Mouse (Mus musculus): Measurements from ENCODE around the gene Olfr631.
"Not testable (repeated sequence)": the region's sequence is repeated elsewhere in the genome, so short reads cannot be mapped to it uniquely, and the experiment has no call there.

Gene Olfr631

GRCm38 (mm10) chr7:103928525-103928924 lies at the start of gene Olfr631:
Gene Olfr631, plus strand, starts transcription at chr7:103928825.
- no peak for DNase-seq (ENCODE audit: low spot score)

- DNase-seq (ENCODE audit: low spot score): no peak
Observed at GRCm38 (mm10) chr7:103886152-103886551, 42.5 kb upstream of the Olfr631 start, which contains the start of gene Olfr66. Gene Olfr66, minus strand, starts transcription at chr7:103886252.

GRCm38 (mm10) chr7:103894385-103894784 lies 34.2 kb upstream of the Olfr631 start, which contains the start of gene Olfr64:
Gene Olfr64, minus strand, starts transcription at chr7:103894485.
- DNase-seq (ENCODE audit: low spot score): no peak

GRCm38 (mm10) chr7:103903187-103903586 lies 25.4 kb upstream of the Olfr631 start, which contains the start of gene Olfr65:
Gene Olfr65, plus strand, starts transcription at chr7:103903487.
- no peak for DNase-seq (ENCODE audit: low spot score)

DNA sequence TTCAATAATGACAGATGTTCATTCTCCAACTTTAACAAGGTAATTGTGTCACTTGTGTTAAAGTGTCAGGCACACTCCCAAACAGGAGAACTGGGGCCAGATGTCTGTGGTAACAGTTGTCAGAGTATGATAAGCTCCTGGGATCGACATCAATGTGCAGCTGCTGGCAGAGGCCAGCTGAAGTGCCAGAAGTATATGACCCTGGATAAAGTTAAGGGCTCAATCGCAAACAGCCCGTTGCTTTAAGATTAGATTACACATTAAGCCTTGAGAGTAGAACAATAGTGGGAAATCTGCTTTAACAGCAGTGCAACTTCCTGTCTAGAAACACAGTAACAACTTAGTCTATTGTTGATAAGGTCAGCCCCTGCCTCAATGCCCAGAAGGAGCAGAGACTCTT lies 18.6 kb upstream of the Olfr631 start:
- no peak for DNase-seq (ENCODE audit: low spot score)

- DNase-seq (ENCODE audit: low spot score): no peak
Observed at GRCm38 (mm10) chr7:103912969-103913511, 15.6 kb upstream of the Olfr631 start.

DNA sequence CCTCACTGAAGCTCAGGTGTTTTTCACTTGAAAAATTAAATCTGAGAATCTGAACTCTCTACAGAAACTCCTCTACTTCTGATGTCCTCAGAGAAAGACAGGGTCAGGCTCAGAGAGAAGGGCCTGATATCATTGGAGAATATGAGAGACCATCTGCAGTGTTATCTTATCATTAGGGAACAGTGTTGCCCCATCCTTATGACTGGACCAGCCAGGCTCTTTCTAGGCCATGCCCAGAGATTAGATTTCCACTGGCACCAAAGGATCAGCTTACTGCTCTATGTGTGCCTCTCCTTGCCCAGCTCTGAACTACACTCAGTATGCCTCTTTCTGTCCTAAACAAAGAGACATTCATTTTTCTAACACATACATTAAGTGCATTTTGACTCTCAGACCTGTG lies 13.3 kb upstream of the Olfr631 start:
- no peak for DNase-seq (ENCODE audit: low spot score)

GRCm38 (mm10) chr7:103934264-103934663 lies 5.6 kb downstream of the Olfr631 start, which contains the start of gene Olfr632:
Gene Olfr632, plus strand, starts transcription at chr7:103934347.
- no peak for DNase-seq (ENCODE audit: low spot score)

DNA sequence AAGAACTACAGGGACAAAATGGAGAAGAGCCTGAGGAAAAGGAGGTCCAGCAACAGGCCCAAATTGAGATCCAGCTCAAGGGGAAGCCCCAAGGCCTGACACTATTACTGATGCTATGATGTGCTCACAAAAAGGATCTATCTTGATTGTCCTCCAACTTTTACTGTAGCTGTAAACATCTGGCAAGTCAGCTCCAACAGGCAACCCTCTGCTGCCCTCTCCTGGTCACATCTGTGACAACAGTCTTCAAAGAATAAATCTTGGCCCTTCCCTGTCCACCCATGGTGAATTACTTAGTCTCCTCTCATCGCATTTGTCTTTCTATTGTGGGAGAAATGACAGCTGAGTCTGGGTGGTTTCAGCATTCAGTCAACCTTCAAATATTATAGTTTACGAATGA lies 14.1 kb downstream of the Olfr631 start:
- peak; percentile 15 for DNase-seq (ENCODE audit: low spot score)

- no peak for DNase-seq (ENCODE audit: low spot score)
Observed at GRCm38 (mm10) chr7:103944137-103944536, 15.5 kb downstream of the Olfr631 start, which contains the start of gene Olfr633. Gene Olfr633, plus strand, starts transcription at chr7:103944437.

GRCm38 (mm10) chr7:103966873-103967272 lies 38.2 kb downstream of the Olfr631 start:
- DNase-seq (ENCODE audit: low spot score): not testable (repeated sequence)

DNA sequence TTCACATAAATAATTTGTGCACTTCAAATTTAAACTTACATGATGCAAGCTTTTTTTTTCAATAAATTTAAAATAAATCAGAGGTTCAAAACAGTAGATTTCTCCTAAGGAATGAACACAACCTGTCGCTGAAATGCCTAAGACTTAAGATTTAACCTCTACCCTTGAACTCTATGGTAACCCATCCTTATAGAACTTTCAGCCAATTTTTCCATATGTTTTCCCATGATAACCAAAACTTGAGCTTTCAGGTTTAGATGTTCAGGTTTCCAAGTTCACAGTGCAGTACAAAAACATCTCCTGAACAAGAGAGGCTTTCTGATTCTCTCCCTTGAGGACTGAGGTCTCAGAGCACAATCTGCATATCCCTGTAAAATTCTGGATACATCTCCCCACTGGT lies 42.2 kb downstream of the Olfr631 start, which contains the start of gene Olfr635:
Gene Olfr635, plus strand, starts transcription at position 301 of the 400 bp plus-strand sequence.
- DNase-seq (ENCODE audit: low spot score): no peak

- DNase-seq (ENCODE audit: low spot score): no peak
Observed at GRCm38 (mm10) chr7:103971782-103972181, 43.2 kb downstream of the Olfr631 start.

All from urinary bladder, postnatal 14 days (tissue).